Mouse (Mus musculus): Measurements from ENCODE around the gene Shroom3. TPM values are rescaled to one million over a fixed set of nuclear protein-coding genes. Genes with fewer than 3 reads are reported as not detected.

Shroom3 gene
- total and polyA plus RNA-seq, 3 experiments = 0.04 to 0.11 TPM; not detected in 1

DNA sequence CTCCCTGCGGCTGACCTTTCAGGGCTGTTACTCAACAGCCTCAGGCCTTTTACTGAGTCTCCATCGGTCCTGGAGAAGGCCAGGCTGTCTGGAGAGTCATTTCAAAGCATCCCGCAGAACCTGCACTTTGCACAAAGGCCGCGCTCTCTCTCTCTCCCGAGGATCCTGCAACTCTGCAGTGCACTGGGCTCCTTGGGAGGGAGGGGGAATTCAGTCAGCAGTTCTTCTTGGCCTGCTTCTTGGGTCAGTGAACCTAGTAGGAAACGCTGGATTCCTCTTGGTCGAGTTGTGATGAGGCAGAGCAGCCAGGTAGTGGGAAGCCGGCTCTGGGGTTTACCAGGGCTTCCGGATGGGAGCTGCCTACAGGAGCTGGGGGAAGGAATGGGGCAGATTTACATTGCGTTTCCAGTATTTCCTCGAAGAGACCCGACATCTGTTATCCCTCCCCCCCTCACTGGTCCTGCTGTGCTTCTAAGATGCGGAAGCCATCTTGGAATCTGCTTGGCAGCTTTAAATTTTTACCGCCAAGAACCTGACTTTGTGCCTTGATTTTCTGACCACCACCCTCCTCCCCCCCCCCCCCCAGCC, 305.6 kb downstream of the Shroom3 start:
- Histone ChIP-seq H3K4me1 (ENCODE audit: control insufficient read depth in 1 of 2, insufficient read depth in 2 of 2) (no peaks in the 10 kb centered on the region), H3K79me2 (replicated peaks; ENCODE audit: control insufficient read depth, extremely low read depth, insufficient read depth, poor library complexity, severe bottlenecking) (no peaks in the 10 kb centered on the region), H3K4me2 (ENCODE audit: insufficient read depth, low read depth, poor library complexity, severe bottlenecking) (no peak overlapping the region), H3K9ac (ENCODE audit: insufficient read depth, low read depth) (no peak overlapping the region), H3K27ac (ENCODE audit: insufficient read depth, low read depth) (no peak overlapping the region), H3K4me3 (replicated peaks in 1 of 3; ENCODE audit: low read depth in 2 of 3, low read length in 2 of 3, poor library complexity in 1 of 3) (no peak overlapping the region), H3K27me3 (replicated peaks) (no peaks in the 10 kb centered on the region), H3K36me3 (replicated peaks in 1 of 2; ENCODE audit: control insufficient read depth in 1 of 2, insufficient read depth in 1 of 2, low read length in 1 of 2) (no peaks in the 10 kb centered on the region), H3K9me3 (replicated peaks; ENCODE audit: low read length) (peaks cover 2% of the 10 kb centered on the region)
- TF ChIP-seq BHLHE40 (IDR thresholded peaks at IDR 0.05; ENCODE audit: low read depth, low read length) = no peak
- no peak for TF ChIP-seq E2F4 (IDR thresholded peaks at IDR 0.05; ENCODE audit: insufficient replicate concordance, low read depth, low read length)
- TF ChIP-seq ELF1 (IDR thresholded peaks at IDR 0.05; ENCODE audit: low read depth, low read length) = no peak
- no peak for TF ChIP-seq NRF1 (IDR thresholded peaks at IDR 0.05; ENCODE audit: low read depth, low read length)
- no peak for TF ChIP-seq SIN3A (IDR thresholded peaks at IDR 0.05; ENCODE audit: low read length)
- no peak for TF ChIP-seq MYC (IDR thresholded peaks at IDR 0.05; ENCODE audit: low read depth, low read length)
- TF ChIP-seq ZMIZ1 (IDR thresholded peaks at IDR 0.05; ENCODE audit: low read depth, low read length) = no peak
- no peak for TF ChIP-seq MXI1 (IDR thresholded peaks at IDR 0.05; ENCODE audit: low read depth, low read length)
- TF ChIP-seq TBP (conservative IDR thresholded peaks at IDR 0.05; ENCODE audit: low read depth, low read length) = no peak
- TF ChIP-seq ZKSCAN1 (IDR thresholded peaks at IDR 0.05; ENCODE audit: borderline replicate concordance, low read depth, low read length) = no peak
- no peak for TF ChIP-seq ZNF384 (IDR thresholded peaks at IDR 0.05; ENCODE audit: low read depth, low read length)
- TF ChIP-seq SMC3 (IDR thresholded peaks at IDR 0.05; ENCODE audit: low read depth, low read length) = no peak
- TF ChIP-seq USF1 (IDR thresholded peaks at IDR 0.05; ENCODE audit: low read depth, low read length) = no peak
- TF ChIP-seq JUND (conservative IDR thresholded peaks at IDR 0.05; ENCODE audit: low read depth, low read length) = no peak
- no peak for TF ChIP-seq USF2 (conservative IDR thresholded peaks at IDR 0.05; ENCODE audit: low read depth, low read length)
- no peak for TF ChIP-seq UBTF (IDR thresholded peaks at IDR 0.05; ENCODE audit: low read depth, low read length)
- TF ChIP-seq CTCF (conservative IDR thresholded peaks at IDR 0.05 in 1 of 2, IDR thresholded peaks at IDR 0.05 in 1 of 2; ENCODE audit: low read depth in 2 of 2, low read length in 2 of 2) = no peak
- no peak for TF ChIP-seq CHD2 (IDR thresholded peaks at IDR 0.05; ENCODE audit: low read length)
- TF ChIP-seq MEF2A (IDR thresholded peaks at IDR 0.05; ENCODE audit: borderline replicate concordance, low read depth, low read length) = no peak
- TF ChIP-seq RCOR1 (conservative IDR thresholded peaks at IDR 0.05; ENCODE audit: low read depth, low read length) = no peak
- dilution Hi-C loops (cut with MboI; ENCODE audit: extremely low pct_ligation_motif_present, extremely low pct_unique_long_range_greater_than_20kb, low sequenced_read_pairs) = no loop called here
- in situ Hi-C loops (cut with MboI; ENCODE audit: low pct_ligation_motif_present, low pct_unique_long_range_greater_than_20kb, low sequenced_read_pairs) = no loop called here
- no peak for DNase-seq (ENCODE audit: extremely low read depth)

DNA sequence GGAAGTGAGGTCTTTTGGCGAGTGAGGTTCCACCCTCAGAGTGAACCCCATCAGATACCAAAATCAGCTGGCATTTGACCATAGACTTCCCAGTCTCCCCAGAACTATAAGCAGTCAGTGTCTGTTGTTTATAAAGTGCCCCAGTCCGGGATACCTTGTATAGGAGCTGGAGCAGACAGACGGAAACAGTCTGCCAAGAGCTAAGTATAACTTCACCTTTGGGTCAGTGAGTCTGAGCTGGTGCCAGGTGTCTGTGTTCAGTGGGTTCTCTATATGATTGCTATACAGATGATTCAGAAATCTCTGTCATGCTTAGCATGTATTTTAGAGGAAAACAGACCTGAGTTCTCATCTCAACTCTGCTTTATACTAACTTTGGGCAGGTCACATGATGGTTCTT, 308.9 kb downstream of the Shroom3 start:
- H3K4me3 ChIP-seq (replicated peaks in 1 of 3; ENCODE audit: low read depth in 2 of 3, low read length in 2 of 3, poor library complexity in 1 of 3) = no peak overlapping the region
- no peaks in the 10 kb centered on the region for H3K79me2 ChIP-seq (replicated peaks; ENCODE audit: control insufficient read depth, extremely low read depth, insufficient read depth, poor library complexity, severe bottlenecking)
- no peak for TF ChIP-seq ZC3H11A (IDR thresholded peaks at IDR 0.05; ENCODE audit: low read depth, low read length)
- no peak for TF ChIP-seq ETS1 (conservative IDR thresholded peaks at IDR 0.05; ENCODE audit: low read depth, low read length)
- no peak for TF ChIP-seq JUN (IDR thresholded peaks at IDR 0.05; ENCODE audit: insufficient read depth, low read depth, low read length)
- TF ChIP-seq MEF2A (IDR thresholded peaks at IDR 0.05; ENCODE audit: borderline replicate concordance, low read depth, low read length) = no peak
- no peak for TF ChIP-seq NELFE (IDR thresholded peaks at IDR 0.05; ENCODE audit: low read depth, low read length)
- no peak for TF ChIP-seq NRF1 (IDR thresholded peaks at IDR 0.05; ENCODE audit: low read depth, low read length)
- TF ChIP-seq TCF12 (IDR thresholded peaks at IDR 0.05; ENCODE audit: low read depth, low read length) = no peak
- no peak for TF ChIP-seq EP300 (IDR thresholded peaks at IDR 0.05; ENCODE audit: low read length)
- no peak for TF ChIP-seq PAX5 (IDR thresholded peaks at IDR 0.05; ENCODE audit: low read length)
- TF ChIP-seq CHD1 (IDR thresholded peaks at IDR 0.05; ENCODE audit: low read depth, low read length) = no peak
- no peak overlapping the region for H3K9ac ChIP-seq (ENCODE audit: insufficient read depth, low read depth)
- no peak for DNase-seq (ENCODE audit: extremely low read depth)
- dilution Hi-C loops (cut with MboI; ENCODE audit: extremely low pct_ligation_motif_present, extremely low pct_unique_long_range_greater_than_20kb, low sequenced_read_pairs) = no loop called here
- in situ Hi-C loops (cut with MboI; ENCODE audit: low pct_ligation_motif_present, low pct_unique_long_range_greater_than_20kb, low sequenced_read_pairs) = no loop called here
- no peak overlapping the region for H3K27ac ChIP-seq (ENCODE audit: insufficient read depth, low read depth)
- H3K4me1 ChIP-seq (ENCODE audit: control insufficient read depth in 1 of 2, insufficient read depth in 2 of 2) = no peaks in the 10 kb centered on the region
- no peaks in the 10 kb centered on the region for H3K9me3 ChIP-seq (replicated peaks; ENCODE audit: low read length)
- no peaks in the 10 kb centered on the region for H3K36me3 ChIP-seq (replicated peaks in 1 of 2; ENCODE audit: control insufficient read depth in 1 of 2, insufficient read depth in 1 of 2, low read length in 1 of 2)
- no peak overlapping the region for H3K4me2 ChIP-seq (ENCODE audit: insufficient read depth, low read depth, poor library complexity, severe bottlenecking)
- H3K27me3 ChIP-seq (replicated peaks) = no peaks in the 10 kb centered on the region
